Mouse (Mus musculus) lung, postnatal 0 days (tissue): ENCODE measurements around the gene Dppa4.

Experiments
- CTCF ChIP-seq: IDR thresholded peaks from 2 replicates; pipeline ENCODE4 v1.5.1; 2016; ENCODE audit warnings: antibody characterized with exemption, mild to moderate bottlenecking
- EP300 ChIP-seq: IDR thresholded peaks from 2 replicates; pipeline ENCODE4 v1.6.1; 2016; ENCODE audit warnings: antibody characterized with exemption, mild to moderate bottlenecking, control low read depth

DNA sequence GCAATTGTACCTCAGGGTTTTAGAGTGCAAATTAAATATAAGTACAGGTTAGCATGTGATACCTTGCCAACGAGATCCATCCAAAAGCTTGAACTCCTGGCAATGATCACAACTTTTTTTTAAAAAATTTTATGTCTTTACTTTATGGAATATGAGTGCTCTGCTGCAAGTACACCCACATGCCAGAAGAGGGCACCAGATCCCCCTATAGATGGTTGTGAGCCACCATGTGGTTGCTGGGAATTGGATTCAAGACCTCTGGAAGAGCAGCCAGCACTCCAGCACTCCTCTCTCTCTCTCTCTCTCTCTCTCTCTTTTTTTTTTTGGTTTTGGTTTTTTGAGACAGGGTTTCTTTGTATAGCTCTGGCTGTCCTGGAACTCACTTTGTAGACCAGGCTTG, 48.5 kb upstream of the Dppa4 start:
- TF ChIP-seq CTCF (peak; percentile 21; the same call in 1 of the 2 replicates), EP300 (no peak)
